Mouse (Mus musculus): ENCODE measurements at regions not wholly inside any gene's neighbourhood (a gene's known extent, or its start where the extent isn't known, plus 50 kb on each side); places are given as distances from the start of the nearest gene placed in this dataset.

- WGBS: 3% methylated on average over 13 of the region's 13 CpGs
- ATAC-seq (ENCODE audit: low FRiP score, low TSS enrichment): no peak
- H3K4me3 ChIP-seq (ENCODE audit: low read length): peak overlapping the region; percentile 21; the same call in 1 of the 2 replicates
- H3K27ac ChIP-seq (ENCODE audit: low read depth, low read length): no peak overlapping the region
- no peak overlapping the region for H3K9ac ChIP-seq (ENCODE audit: low read depth, low read length)
- H3K27me3 ChIP-seq (ENCODE audit: control insufficient read depth, insufficient read depth, low read length): peaks cover 47% of the 10 kb centered on the region
- peaks cover 23% of the 10 kb centered on the region for H3K4me1 ChIP-seq (ENCODE audit: control insufficient read depth, insufficient read depth, low read length)
- H3K36me3 ChIP-seq (ENCODE audit: control insufficient read depth, insufficient read depth, low read length): no peaks in the 10 kb centered on the region
- H3K4me2 ChIP-seq (replicated peaks; ENCODE audit: low read depth, low read length): peak overlapping the region; percentile 42
- no peaks in the 10 kb centered on the region for H3K9me3 ChIP-seq (ENCODE audit: control insufficient read depth, low read length)
Observed at GRCm38 (mm10) chr5:33534345-33534744, 95.1 kb downstream of the Fam53a start.

- no peak overlapping the region for H3K9ac ChIP-seq (ENCODE audit: low read depth, low read length)
- no peak overlapping the region for H3K4me3 ChIP-seq (ENCODE audit: low read length)
- no peak overlapping the region for H3K4me2 ChIP-seq (replicated peaks; ENCODE audit: low read depth, low read length)
- no peaks in the 10 kb centered on the region for H3K36me3 ChIP-seq (ENCODE audit: control insufficient read depth, insufficient read depth, low read length)
- no peak for ATAC-seq (ENCODE audit: low FRiP score, low TSS enrichment)
- no peak overlapping the region for H3K27ac ChIP-seq (ENCODE audit: low read depth, low read length)
- H3K9me3 ChIP-seq (ENCODE audit: control insufficient read depth, low read length): no peaks in the 10 kb centered on the region
- 95% methylated on average over 4 of the region's 4 CpGs for WGBS
- H3K4me1 ChIP-seq (ENCODE audit: control insufficient read depth, insufficient read depth, low read length): peaks cover 35% of the 10 kb centered on the region
- H3K27me3 ChIP-seq (ENCODE audit: control insufficient read depth, insufficient read depth, low read length): peaks cover 40% of the 10 kb centered on the region
Observed at GRCm38 (mm10) chr5:33533185-33533584, 96.2 kb downstream of the Fam53a start.

GRCm38 (mm10) chr5:33531263-33531662, 97.5 kb upstream of the Nkx1-1 start:
- H3K4me3 ChIP-seq (ENCODE audit: low read length): no peak overlapping the region
- H3K9ac ChIP-seq (ENCODE audit: low read depth, low read length): no peak overlapping the region
- peaks cover 35% of the 10 kb centered on the region for H3K4me1 ChIP-seq (ENCODE audit: control insufficient read depth, insufficient read depth, low read length)
- 88% methylated on average over 1 of the region's 1 CpGs for WGBS
- no peak for ATAC-seq (ENCODE audit: low FRiP score, low TSS enrichment)
- H3K27ac ChIP-seq (ENCODE audit: low read depth, low read length): no peak overlapping the region
- no peaks in the 10 kb centered on the region for H3K9me3 ChIP-seq (ENCODE audit: control insufficient read depth, low read length)
- no peaks in the 10 kb centered on the region for H3K36me3 ChIP-seq (ENCODE audit: control insufficient read depth, insufficient read depth, low read length)
- peaks cover 29% of the 10 kb centered on the region for H3K27me3 ChIP-seq (ENCODE audit: control insufficient read depth, insufficient read depth, low read length)
- H3K4me2 ChIP-seq (replicated peaks; ENCODE audit: low read depth, low read length): no peak overlapping the region

GRCm38 (mm10) chr5:33529771-33530170, 96.0 kb upstream of the Nkx1-1 start:
- Histone ChIP-seq H3K9me3 (ENCODE audit: control insufficient read depth, low read length) (no peaks in the 10 kb centered on the region), H3K9ac (ENCODE audit: low read depth, low read length) (no peak overlapping the region), H3K4me2 (replicated peaks; ENCODE audit: low read depth, low read length) (peak overlapping the region; percentile 10; the same call in 1 of the 2 replicates), H3K27ac (ENCODE audit: low read depth, low read length) (no peak overlapping the region), H3K27me3 (ENCODE audit: control insufficient read depth, insufficient read depth, low read length) (0 out of 2 replicates have a peak, but pooled peaks cover 15% of the 10 kb centered on the region), H3K4me1 (ENCODE audit: control insufficient read depth, insufficient read depth, low read length) (peaks cover 26% of the 10 kb centered on the region), H3K4me3 (ENCODE audit: low read length) (no peak overlapping the region), H3K36me3 (ENCODE audit: control insufficient read depth, insufficient read depth, low read length) (no peaks in the 10 kb centered on the region)
- 23% methylated on average over 12 of the region's 13 CpGs for WGBS
- ATAC-seq (ENCODE audit: low FRiP score, low TSS enrichment): no peak; the same call in 1 of the 2 replicates

GRCm38 (mm10) chr5:33528971-33529670, 95.3 kb upstream of the Nkx1-1 start:
- ATAC-seq (ENCODE audit: low FRiP score, low TSS enrichment): peak; percentile 32
- Histone ChIP-seq H3K36me3 (ENCODE audit: control insufficient read depth, insufficient read depth, low read length) (no peaks in the 10 kb centered on the region), H3K9me3 (ENCODE audit: control insufficient read depth, low read length) (no peaks in the 10 kb centered on the region), H3K9ac (ENCODE audit: low read depth, low read length) (no peak overlapping the region), H3K27ac (ENCODE audit: low read depth, low read length) (no peak overlapping the region), H3K4me2 (replicated peaks; ENCODE audit: low read depth, low read length) (no peak overlapping the region), H3K4me3 (ENCODE audit: low read length) (no peak overlapping the region), H3K4me1 (ENCODE audit: control insufficient read depth, insufficient read depth, low read length) (peaks cover 19% of the 10 kb centered on the region), H3K27me3 (ENCODE audit: control insufficient read depth, insufficient read depth, low read length) (0 out of 2 replicates have a peak, but pooled peaks cover 14% of the 10 kb centered on the region)
- 45% methylated on average over 14 of the region's 14 CpGs for WGBS

GRCm38 (mm10) chr5:33527750-33528149, 94.0 kb upstream of the Nkx1-1 start:
- 0 out of 2 replicates have a peak, but pooled peaks cover 12% of the 10 kb centered on the region for H3K27me3 ChIP-seq (ENCODE audit: control insufficient read depth, insufficient read depth, low read length)
- peaks cover 18% of the 10 kb centered on the region for H3K4me1 ChIP-seq (ENCODE audit: control insufficient read depth, insufficient read depth, low read length)
- no peaks in the 10 kb centered on the region for H3K9me3 ChIP-seq (ENCODE audit: control insufficient read depth, low read length)
- no peak overlapping the region for H3K9ac ChIP-seq (ENCODE audit: low read depth, low read length)
- no peak overlapping the region for H3K27ac ChIP-seq (ENCODE audit: low read depth, low read length)
- 57% methylated on average over 10 of the region's 10 CpGs for WGBS
- H3K36me3 ChIP-seq (ENCODE audit: control insufficient read depth, insufficient read depth, low read length): no peaks in the 10 kb centered on the region
- no peak overlapping the region for H3K4me2 ChIP-seq (replicated peaks; ENCODE audit: low read depth, low read length)
- H3K4me3 ChIP-seq (ENCODE audit: low read length): no peak overlapping the region
- no peak for ATAC-seq (ENCODE audit: low FRiP score, low TSS enrichment)

- H3K9me3 ChIP-seq (ENCODE audit: control insufficient read depth, low read length): no peaks in the 10 kb centered on the region
- no peak for ATAC-seq (ENCODE audit: low FRiP score, low TSS enrichment)
- H3K27me3 ChIP-seq (ENCODE audit: control insufficient read depth, insufficient read depth, low read length): 0 out of 2 replicates have a peak, but pooled peaks cover 12% of the 10 kb centered on the region
- no peak overlapping the region for H3K4me3 ChIP-seq (ENCODE audit: low read length)
- WGBS: 74% methylated on average over 8 of the region's 8 CpGs
- H3K36me3 ChIP-seq (ENCODE audit: control insufficient read depth, insufficient read depth, low read length): no peaks in the 10 kb centered on the region
- H3K4me2 ChIP-seq (replicated peaks; ENCODE audit: low read depth, low read length): no peak overlapping the region
- peaks cover 18% of the 10 kb centered on the region for H3K4me1 ChIP-seq (ENCODE audit: control insufficient read depth, insufficient read depth, low read length)
- no peak overlapping the region for H3K9ac ChIP-seq (ENCODE audit: low read depth, low read length)
- no peak overlapping the region for H3K27ac ChIP-seq (ENCODE audit: low read depth, low read length)
Observed at GRCm38 (mm10) chr5:33527316-33527715, 93.5 kb upstream of the Nkx1-1 start.

- 86% methylated on average over 16 of the region's 16 CpGs for WGBS
- H3K9me3 ChIP-seq (ENCODE audit: control insufficient read depth, low read length): no peaks in the 10 kb centered on the region
- no peak for ATAC-seq (ENCODE audit: low FRiP score, low TSS enrichment)
- H3K36me3 ChIP-seq (ENCODE audit: control insufficient read depth, insufficient read depth, low read length): no peaks in the 10 kb centered on the region
- no peaks in the 10 kb centered on the region for H3K4me1 ChIP-seq (ENCODE audit: control insufficient read depth, insufficient read depth, low read length)
- H3K27me3 ChIP-seq (ENCODE audit: control insufficient read depth, insufficient read depth, low read length): peaks cover 6% of the 10 kb centered on the region; the same call in 1 of the 2 replicates
- no peak overlapping the region for H3K27ac ChIP-seq (ENCODE audit: low read depth, low read length)
- H3K4me3 ChIP-seq (ENCODE audit: low read length): no peak overlapping the region
- no peak overlapping the region for H3K9ac ChIP-seq (ENCODE audit: low read depth, low read length)
- no peak overlapping the region for H3K4me2 ChIP-seq (replicated peaks; ENCODE audit: low read depth, low read length)
Observed at GRCm38 (mm10) chr5:33521951-33522742, 88.4 kb upstream of the Nkx1-1 start.

- Histone ChIP-seq H3K9ac (ENCODE audit: low read depth, low read length) (no peak overlapping the region), H3K36me3 (ENCODE audit: control insufficient read depth, insufficient read depth, low read length) (no peaks in the 10 kb centered on the region), H3K27me3 (ENCODE audit: control insufficient read depth, insufficient read depth, low read length) (peaks cover 9% of the 10 kb centered on the region; the same call in 1 of the 2 replicates), H3K4me3 (ENCODE audit: low read length) (no peak overlapping the region), H3K4me2 (replicated peaks; ENCODE audit: low read depth, low read length) (no peak overlapping the region), H3K27ac (ENCODE audit: low read depth, low read length) (no peak overlapping the region), H3K9me3 (ENCODE audit: control insufficient read depth, low read length) (no peaks in the 10 kb centered on the region), H3K4me1 (ENCODE audit: control insufficient read depth, insufficient read depth, low read length) (no peaks in the 10 kb centered on the region)
- WGBS: 71% methylated on average over 10 of the region's 10 CpGs
- ATAC-seq (ENCODE audit: low FRiP score, low TSS enrichment): no peak
Observed at GRCm38 (mm10) chr5:33520856-33521255, 87.1 kb upstream of the Nkx1-1 start.
